Mouse (Mus musculus) midbrain, embryonic 11.5 days (tissue): ENCODE data around the gene Foxj3. TPM values are rescaled to one million over a fixed set of nuclear protein-coding genes. Genes with fewer than 3 reads are reported as not detected.

Experiments used
- ATAC-seq: fragments of 200-750 bp; cut with Nextera tagmentation; 2 replicates; pipeline ENCODE4 v1.8.0; 2017; ENCODE audit warnings: moderate TSS enrichment, moderate library complexity; ENCODE audit not compliant: low FRiP score
- DNase-seq: peaks from one replicate; pipeline ENCODE4 v3.0.0; 2015; ENCODE audit warnings: low spot score; ENCODE audit errors: missing footprints
- H3K27ac ChIP-seq: fragments of 300-500 bp; sonication (generic); 2 replicates; pipeline ENCODE4 v1.5.1; 2014; ENCODE audit warnings: low read depth, low read length
- H3K27me3 ChIP-seq: fragments of 300-500 bp; sonication (generic); 2 replicates; pipeline ENCODE4 v1.6.1; 2014; ENCODE audit warnings: mild to moderate bottlenecking, low read length, moderate library complexity, mixed read lengths; ENCODE audit not compliant: control insufficient read depth, insufficient read depth
- H3K36me3 ChIP-seq: fragments of 300-500 bp; sonication (generic); 2 replicates; pipeline ENCODE4 v1.6.1; 2014; ENCODE audit warnings: mild to moderate bottlenecking, low read length, moderate library complexity, mixed read lengths; ENCODE audit not compliant: control insufficient read depth, insufficient read depth
- H3K4me1 ChIP-seq: fragments of 300-500 bp; sonication (generic); 2 replicates; pipeline ENCODE4 v1.6.1; 2014; ENCODE audit warnings: low read length; ENCODE audit not compliant: control insufficient read depth, insufficient read depth
- H3K4me2 ChIP-seq: fragments of 300-500 bp; sonication (generic); 2 replicates; pipeline ENCODE4 v1.6.1; 2014; ENCODE audit warnings: mild to moderate bottlenecking, moderate library complexity
- H3K4me3 ChIP-seq: fragments of 300-500 bp; sonication (generic); 2 replicates; pipeline ENCODE4 v1.5.1; 2014; ENCODE audit warnings: low read depth, low read length
- H3K9ac ChIP-seq: fragments of 300-500 bp; sonication (generic); 2 replicates; pipeline ENCODE4 v1.6.1; 2014; ENCODE audit warnings: low read length
- H3K9me3 ChIP-seq: fragments of 300-500 bp; sonication (generic); 2 replicates; pipeline ENCODE4 v1.6.1; 2016; ENCODE audit warnings: low read length; ENCODE audit not compliant: control insufficient read depth
- WGBS: fragments of 180-500 bp; shearing (Covaris S2); extraction: QIAGEN DNeasy Blood & Tissue Kit; methylation state at CpG from one replicate; pipeline ENCODE4 v1.1.7; 2014; 5-methylcytosine and 5-hydroxymethylcytosine counted together
- polyA plus RNA-seq: library from polyadenylated mRNA; unstranded; fragments of >200 nt; fragmentation: Nextera tagmentation; extraction: Ambion mirVana; gene quantifications from 2 replicates; pipeline ENCODE4 v1.2.1, GENCODE M21; 2014

The Foxj3 gene
- polyA plus RNA-seq, 1 experiment from 2014 or later, result 20.0 TPM

- 91% methylated on average over 7 of the region's 7 CpGs for WGBS
- H3K4me3 ChIP-seq, result no peak overlapping the region
- no peaks in the 10 kb centered on the region for H3K36me3 ChIP-seq
- no peak for ATAC-seq
- no peak overlapping the region for H3K9ac ChIP-seq
- H3K27ac ChIP-seq, result no peak overlapping the region
- H3K27me3 ChIP-seq, result no peaks in the 10 kb centered on the region
- DNase-seq, result no peak
- H3K9me3 ChIP-seq, result no peaks in the 10 kb centered on the region
- no peaks in the 10 kb centered on the region for H3K4me1 ChIP-seq
- H3K4me2 ChIP-seq, result no peak overlapping the region
Observed at GRCm38 (mm10) chr4:119662976-119663375, 126.2 kb downstream of the Foxj3 start.

GRCm38 (mm10) chr4:119663409-119664095 is 126.7 kb downstream of the Foxj3 start:
- 93% methylated on average over 14 of the region's 14 CpGs for WGBS

DNA sequence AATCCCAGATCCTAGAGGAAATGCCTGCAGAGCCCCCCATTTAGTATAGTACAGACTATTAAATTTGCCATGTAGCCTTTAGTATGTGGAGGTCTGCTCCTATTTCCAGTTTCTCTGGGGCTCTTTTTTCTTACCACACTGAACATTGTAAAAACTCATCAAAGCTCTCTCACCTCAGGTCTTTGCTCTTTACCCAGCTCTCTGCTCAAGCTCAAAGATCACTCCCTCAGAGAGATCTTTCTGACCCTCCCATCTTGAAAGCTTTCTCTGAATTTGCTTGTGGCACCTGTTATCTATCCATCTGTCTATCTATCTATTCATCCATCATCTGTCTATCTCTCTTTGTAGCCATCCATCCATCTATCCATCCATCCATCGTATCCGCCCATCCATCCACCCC is 128.4 kb downstream of the Foxj3 start:
- no peaks in the 10 kb centered on the region for H3K36me3 ChIP-seq
- no peaks in the 10 kb centered on the region for H3K27me3 ChIP-seq
- H3K4me2 ChIP-seq, result no peak overlapping the region
- H3K9ac ChIP-seq, result no peak overlapping the region
- H3K27ac ChIP-seq, result no peak overlapping the region
- peaks cover 4% of the 10 kb centered on the region; the same call in 1 of the 2 replicates for H3K4me1 ChIP-seq
- ATAC-seq, result no peak
- H3K4me3 ChIP-seq, result no peak overlapping the region
- no peaks in the 10 kb centered on the region for H3K9me3 ChIP-seq
- DNase-seq, result no peak
- WGBS, result 95% methylated on average over 2 of the region's 2 CpGs

More at GRCm38 (mm10) chr4:119663409-119664095, 126.7 kb downstream of the Foxj3 start:
- H3K9ac ChIP-seq, result no peak overlapping the region
- no peak for ATAC-seq
- H3K4me2 ChIP-seq, result no peak overlapping the region
- no peaks in the 10 kb centered on the region for H3K36me3 ChIP-seq
- no peaks in the 10 kb centered on the region for H3K4me1 ChIP-seq
- no peak overlapping the region for H3K4me3 ChIP-seq
- DNase-seq, result no peak
- H3K27ac ChIP-seq, result no peak overlapping the region
- H3K9me3 ChIP-seq, result no peaks in the 10 kb centered on the region
- H3K27me3 ChIP-seq, result no peaks in the 10 kb centered on the region

DNA sequence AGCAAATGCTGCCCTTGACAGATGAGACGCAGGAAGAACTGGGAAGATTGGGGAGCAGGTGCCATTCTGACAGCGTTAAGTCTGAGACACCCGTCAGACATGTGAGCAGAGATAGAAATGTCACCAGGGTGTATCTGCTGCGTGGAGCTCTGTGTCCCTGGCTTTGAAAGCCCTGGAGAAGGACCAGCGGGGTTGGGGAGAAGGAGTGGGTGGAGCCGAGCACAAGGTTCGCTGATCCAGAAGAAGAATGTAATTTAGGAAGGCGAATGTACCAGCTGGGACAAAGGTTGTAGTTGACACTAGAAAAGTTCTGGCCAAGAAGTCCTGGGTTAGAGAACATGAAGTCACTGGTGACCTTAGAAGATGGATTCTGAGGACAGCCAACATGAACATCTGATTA is 129.3 kb downstream of the Foxj3 start:
- DNase-seq (no peak), ATAC-seq (no peak)
- Histone ChIP-seq H3K4me2 (no peak overlapping the region), H3K27me3 (no peaks in the 10 kb centered on the region), H3K9ac (no peak overlapping the region), H3K27ac (no peak overlapping the region), H3K4me1 (peaks cover 5% of the 10 kb centered on the region; the same call in 1 of the 2 replicates), H3K4me3 (no peak overlapping the region), H3K9me3 (no peaks in the 10 kb centered on the region), H3K36me3 (no peaks in the 10 kb centered on the region)
- WGBS, result 39% methylated on average over 8 of the region's 8 CpGs

DNA sequence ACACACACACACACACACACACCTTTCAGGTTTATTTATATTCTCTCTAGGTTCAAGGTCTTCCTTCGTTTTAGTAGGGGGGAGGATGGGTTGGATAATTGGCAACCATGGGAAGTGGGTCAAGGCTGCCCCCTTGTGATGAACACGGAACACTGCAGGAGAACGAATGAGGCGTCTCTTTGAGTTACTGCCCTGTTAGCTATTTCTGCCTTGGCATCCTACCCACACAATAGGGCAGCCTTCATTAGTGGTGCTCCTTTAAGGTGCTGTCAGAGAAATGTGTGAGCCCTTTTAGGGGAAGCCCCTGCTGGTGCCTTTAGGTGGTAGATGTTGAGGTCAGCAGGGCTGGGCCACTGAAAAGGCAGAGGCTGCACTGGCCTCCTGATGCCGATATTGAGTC is 130.7 kb downstream of the Foxj3 start:
- 19% methylated on average over 5 of the region's 5 CpGs for WGBS

GRCm38 (mm10) chr4:119668185-119668584 is 131.4 kb downstream of the Foxj3 start:
- Histone ChIP-seq H3K9ac (no peak overlapping the region), H3K9me3 (no peaks in the 10 kb centered on the region), H3K4me3 (no peak overlapping the region), H3K4me2 (no peak overlapping the region), H3K27ac (no peak overlapping the region), H3K36me3 (no peaks in the 10 kb centered on the region), H3K4me1 (peaks cover 5% of the 10 kb centered on the region; the same call in 1 of the 2 replicates), H3K27me3 (no peaks in the 10 kb centered on the region)
- peak; percentile 59 for DNase-seq
- 86% methylated on average over 3 of the region's 3 CpGs for WGBS
- no peak for ATAC-seq

More for the DNA sequence above, 130.7 kb downstream of the Foxj3 start:
- H3K9me3 ChIP-seq, result no peaks in the 10 kb centered on the region
- H3K4me2 ChIP-seq, result no peak overlapping the region
- no peak overlapping the region for H3K9ac ChIP-seq
- ATAC-seq, result peak; percentile 16; the same call in 1 of the 2 replicates
- no peaks in the 10 kb centered on the region for H3K36me3 ChIP-seq
- DNase-seq, result peak; percentile 91
- no peak overlapping the region for H3K4me3 ChIP-seq
- no peaks in the 10 kb centered on the region for H3K27me3 ChIP-seq
- H3K4me1 ChIP-seq, result peaks cover 5% of the 10 kb centered on the region; the same call in 1 of the 2 replicates
- H3K27ac ChIP-seq, result no peak overlapping the region

GRCm38 (mm10) chr4:119668596-119668995 is 131.8 kb downstream of the Foxj3 start:
- Histone ChIP-seq H3K9ac (no peak overlapping the region), H3K36me3 (no peaks in the 10 kb centered on the region), H3K4me2 (no peak overlapping the region), H3K9me3 (no peaks in the 10 kb centered on the region), H3K4me1 (peaks cover 5% of the 10 kb centered on the region; the same call in 1 of the 2 replicates), H3K27ac (no peak overlapping the region), H3K27me3 (no peaks in the 10 kb centered on the region), H3K4me3 (no peak overlapping the region)
- WGBS, result 83% methylated on average over 4 of the region's 4 CpGs
- ATAC-seq (no peak), DNase-seq (peak; percentile 72)

- H3K9me3 ChIP-seq, result no peaks in the 10 kb centered on the region
- no peaks in the 10 kb centered on the region for H3K27me3 ChIP-seq
- ATAC-seq (no peak; the same call in 1 of the 2 replicates), DNase-seq (no peak)
- no peaks in the 10 kb centered on the region for H3K36me3 ChIP-seq
- peaks cover 5% of the 10 kb centered on the region; the same call in 1 of the 2 replicates for H3K4me1 ChIP-seq
- no peak overlapping the region for H3K4me3 ChIP-seq
- 0 out of 2 replicates have a peak overlapping the region, but pooled peaks have one; percentile 16 for H3K9ac ChIP-seq
- H3K27ac ChIP-seq, result no peak overlapping the region
- H3K4me2 ChIP-seq, result no peak overlapping the region
- 59% methylated on average over 10 of the region's 10 CpGs for WGBS
Observed at GRCm38 (mm10) chr4:119669356-119670209, 132.8 kb downstream of the Foxj3 start.

GRCm38 (mm10) chr4:119670210-119670555 is 133.4 kb downstream of the Foxj3 start:
- no peak overlapping the region for H3K9ac ChIP-seq
- H3K27ac ChIP-seq, result no peak overlapping the region
- H3K4me1 ChIP-seq, result peaks cover 5% of the 10 kb centered on the region; the same call in 1 of the 2 replicates
- DNase-seq (no peak), ATAC-seq (no peak)
- H3K27me3 ChIP-seq, result no peaks in the 10 kb centered on the region
- no peak overlapping the region for H3K4me3 ChIP-seq
- no peaks in the 10 kb centered on the region for H3K9me3 ChIP-seq
- no peaks in the 10 kb centered on the region for H3K36me3 ChIP-seq
- 33% methylated on average over 7 of the region's 7 CpGs for WGBS
- no peak overlapping the region for H3K4me2 ChIP-seq
